Mouse (Mus musculus) spleen, adult 2 months (tissue): ENCODE measurements around the gene Ahcyl2. TPM values are rescaled to one million over a fixed set of nuclear protein-coding genes. Genes with fewer than 3 reads are reported as not detected.
A peak's percentile ranks its signal among the peaks of the same experiment; 100 is the strongest.

Source experiments
- DNase-seq, 2 experiments: peaks; one replicate each; pipeline versions ENCODE4 v3.0.0 to v3.0.0-alpha.2; 2012 to 2021; ENCODE audit warnings: low spot score in 2 of 2, low read depth in 1 of 2
- H3K27ac ChIP-seq: fragments of 200-500 bp; 2 replicates; pipeline ENCODE4 v1.5.1; 2012; ENCODE audit warnings: low read length, inconsistent platforms; ENCODE audit not compliant: insufficient read depth
- H3K27me3 ChIP-seq: fragments of 200-500 bp; 2 replicates; pipeline ENCODE4 v1.6.1; 2012; ENCODE audit warnings: mild to moderate bottlenecking, moderate library complexity, low read length, inconsistent platforms; ENCODE audit not compliant: control insufficient read depth, insufficient read depth
- H3K36me3 ChIP-seq: fragments of 200-500 bp; 2 replicates; pipeline ENCODE4 v1.6.1; 2012; ENCODE audit warnings: mild to moderate bottlenecking, low read length, inconsistent platforms; ENCODE audit not compliant: control insufficient read depth, insufficient read depth
- H3K4me1 ChIP-seq: fragments of 200-500 bp; 2 replicates; pipeline ENCODE4 v1.6.1; 2011; ENCODE audit warnings: inconsistent platforms; ENCODE audit not compliant: control insufficient read depth, insufficient read depth, insufficient read length
- H3K4me3 ChIP-seq: fragments of 200-500 bp; 2 replicates; pipeline ENCODE4 v1.5.1; 2011; ENCODE audit warnings: mild to moderate bottlenecking, inconsistent platforms; ENCODE audit not compliant: insufficient read depth, insufficient read length; ENCODE audit errors: extremely low read depth
- CTCF ChIP-seq: fragments of 200-500 bp; IDR thresholded peaks from 2 replicates; pipeline ENCODE4 v1.5.1; 2011; ENCODE audit warnings: mild to moderate bottlenecking, inconsistent platforms; ENCODE audit not compliant: insufficient read depth, insufficient read length, insufficient replicate concordance; ENCODE audit errors: extremely low read depth
- POLR2A ChIP-seq: fragments of 200-500 bp; IDR thresholded peaks from 2 replicates; pipeline ENCODE4 v1.6.1; 2011; ENCODE audit warnings: low read depth, low read length, inconsistent platforms
- WGBS: fragments of 180-500 bp; shearing (Covaris S2); methylation state at CpG from one replicate; pipeline ENCODE4 v1.1.7; 2018; 5-methylcytosine and 5-hydroxymethylcytosine counted together
- polyA plus RNA-seq: library from polyadenylated mRNA; depleted of rRNA; stranded (reverse); fragments of >200 nt; gene quantifications from 2 replicates; pipeline ENCODE4 v1.2.3, GENCODE M21; 2012

The Ahcyl2 gene
- polyA plus RNA-seq, 1 experiment: 9.4 TPM

DNA sequence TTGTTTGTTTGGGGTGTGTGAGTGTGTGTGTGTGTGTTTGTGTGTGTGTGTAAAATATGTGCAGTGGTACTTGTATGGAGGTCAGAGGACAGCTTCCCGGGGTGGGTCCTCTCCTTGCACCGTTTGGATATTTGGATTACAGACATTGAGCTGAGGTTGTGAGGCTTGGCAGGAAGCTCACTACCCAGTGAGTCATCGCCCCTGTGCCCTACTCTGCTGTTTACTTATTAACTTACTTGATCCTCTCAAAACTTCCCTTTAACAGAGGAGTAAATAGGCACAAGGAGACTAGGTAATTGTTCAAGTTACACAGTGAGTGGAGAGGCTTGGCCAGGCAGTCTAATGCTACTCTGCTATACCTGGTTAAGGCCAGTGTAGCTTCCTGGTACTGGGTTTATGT is 81.0 kb downstream of the Ahcyl2 start:
- Histone ChIP-seq H3K27me3 (no peaks in the 10 kb centered on the region), H3K4me1 (no peaks in the 10 kb centered on the region; the same call in 1 of the 2 replicates), H3K4me3 (no peak overlapping the region), H3K36me3 (no peaks in the 10 kb centered on the region), H3K27ac (no peak overlapping the region)
- TF ChIP-seq POLR2A: no peak
- no peak for TF ChIP-seq CTCF
- 55% methylated on average over 3 of the region's 3 CpGs for WGBS
- DNase-seq: no peak

DNA sequence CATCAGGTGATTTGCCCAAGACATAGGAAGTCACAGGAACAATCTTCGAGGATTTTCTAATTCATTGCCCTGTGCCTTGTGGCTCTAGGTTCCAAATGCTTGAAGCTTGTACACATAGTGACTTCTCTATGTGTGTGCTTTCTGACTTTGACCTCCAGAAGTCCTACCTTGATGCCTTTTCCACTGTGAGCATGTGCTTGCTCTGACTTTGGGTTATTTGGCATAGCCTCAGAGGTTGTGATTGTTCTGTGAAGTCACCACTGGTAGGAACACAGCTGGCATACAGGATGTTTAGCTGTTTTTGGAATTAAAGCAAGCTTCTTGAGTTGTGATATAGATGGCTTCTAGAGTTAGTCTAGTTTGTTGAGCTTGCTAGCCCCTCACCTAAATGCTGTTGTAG is 82.3 kb downstream of the Ahcyl2 start:
- TF ChIP-seq POLR2A (no peak), CTCF (no peak)
- H3K4me3 ChIP-seq: no peak overlapping the region
- H3K27me3 ChIP-seq: no peaks in the 10 kb centered on the region
- H3K36me3 ChIP-seq: no peaks in the 10 kb centered on the region
- no peak for DNase-seq
- no peak overlapping the region for H3K27ac ChIP-seq
- 83% methylated on average over 1 of the region's 1 CpGs for WGBS
- peaks cover 4% of the 10 kb centered on the region; the same call in 1 of the 2 replicates for H3K4me1 ChIP-seq

DNA sequence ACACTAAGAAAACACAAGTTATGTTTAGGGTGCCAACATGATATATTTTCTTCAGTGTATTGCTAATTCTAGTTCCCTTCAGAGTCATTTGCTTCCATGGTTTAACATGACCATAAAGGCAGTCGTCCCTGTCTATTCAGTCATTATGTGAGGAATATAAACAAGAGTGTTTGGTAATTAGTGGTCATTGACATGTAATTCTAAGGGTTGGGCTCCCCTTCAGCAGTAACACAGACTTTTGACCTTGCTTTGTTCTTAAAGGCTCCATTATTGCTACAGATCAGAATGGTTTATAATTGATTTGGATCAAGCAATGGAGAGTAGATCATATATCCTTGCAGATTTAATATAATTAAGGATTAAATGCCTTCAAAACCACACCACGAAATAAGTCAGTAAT is 82.9 kb downstream of the Ahcyl2 start:
- TF ChIP-seq POLR2A (no peak), CTCF (no peak)
- no peaks in the 10 kb centered on the region for H3K27me3 ChIP-seq
- no peak overlapping the region for H3K4me3 ChIP-seq
- DNase-seq: no peak
- no peaks in the 10 kb centered on the region for H3K36me3 ChIP-seq
- H3K4me1 ChIP-seq: peaks cover 4% of the 10 kb centered on the region; the same call in 1 of the 2 replicates
- WGBS: 84% methylated on average over 2 of the region's 2 CpGs
- H3K27ac ChIP-seq: no peak overlapping the region

DNA sequence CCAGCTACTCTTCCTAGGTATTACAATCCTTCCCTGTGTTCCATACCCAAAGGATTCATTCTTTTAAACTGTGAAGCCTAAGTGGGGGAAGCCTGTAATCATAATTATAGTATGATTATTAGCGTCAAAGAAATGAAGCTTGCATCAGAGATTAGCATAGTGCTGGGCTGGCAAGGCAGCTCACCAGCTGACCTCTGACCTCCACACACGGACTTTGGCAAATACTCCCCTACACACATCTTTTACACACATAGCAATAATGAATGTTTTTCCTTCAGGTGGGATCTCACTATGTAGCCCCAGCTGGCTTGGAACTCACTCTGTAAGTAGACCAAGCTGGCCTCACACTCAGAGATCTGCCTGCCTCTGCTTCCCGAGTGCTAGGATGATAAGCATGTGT is 84.1 kb downstream of the Ahcyl2 start:
- no peaks in the 10 kb centered on the region for H3K36me3 ChIP-seq
- TF ChIP-seq CTCF (no peak), POLR2A (no peak)
- no peaks in the 10 kb centered on the region for H3K27me3 ChIP-seq
- H3K4me3 ChIP-seq: no peak overlapping the region
- WGBS: 88% methylated on average over 3 of the region's 3 CpGs
- DNase-seq: no peak
- no peak overlapping the region for H3K27ac ChIP-seq
- peaks cover 4% of the 10 kb centered on the region; the same call in 1 of the 2 replicates for H3K4me1 ChIP-seq

DNA sequence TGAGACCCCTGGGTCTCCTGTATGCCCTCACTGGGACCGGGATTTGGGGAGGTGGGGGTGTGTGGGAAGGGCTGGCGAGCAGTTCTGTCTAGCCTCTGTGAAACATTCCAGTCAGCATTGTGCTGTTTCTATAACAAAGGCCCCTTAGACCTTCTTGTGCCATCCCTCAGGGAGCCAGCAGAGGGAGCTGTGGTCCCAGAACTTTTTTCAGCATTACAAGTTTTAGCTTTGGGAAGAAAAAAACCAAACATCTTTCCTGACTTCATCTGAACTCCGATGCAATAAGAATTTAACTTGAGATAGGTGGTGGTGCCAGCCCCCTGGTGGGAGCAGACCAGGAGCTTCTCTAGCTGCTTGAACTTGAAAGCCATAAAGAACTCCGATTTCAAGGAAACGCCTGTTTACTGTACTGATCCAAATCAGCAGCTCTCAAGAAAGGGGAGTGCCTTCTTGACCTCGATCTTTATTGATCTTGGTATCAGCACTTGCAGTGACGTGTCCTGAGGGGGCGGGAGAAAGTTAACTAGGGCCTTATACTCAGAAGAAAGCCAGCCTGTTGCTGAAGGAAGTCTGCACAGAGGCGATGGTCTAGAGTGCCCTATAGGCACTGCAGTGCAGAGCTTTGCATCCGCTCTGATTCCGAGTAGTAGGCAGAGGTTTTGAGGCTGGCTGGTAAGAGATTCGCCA is 85.5 kb downstream of the Ahcyl2 start:
- H3K36me3 ChIP-seq: no peaks in the 10 kb centered on the region

DNA sequence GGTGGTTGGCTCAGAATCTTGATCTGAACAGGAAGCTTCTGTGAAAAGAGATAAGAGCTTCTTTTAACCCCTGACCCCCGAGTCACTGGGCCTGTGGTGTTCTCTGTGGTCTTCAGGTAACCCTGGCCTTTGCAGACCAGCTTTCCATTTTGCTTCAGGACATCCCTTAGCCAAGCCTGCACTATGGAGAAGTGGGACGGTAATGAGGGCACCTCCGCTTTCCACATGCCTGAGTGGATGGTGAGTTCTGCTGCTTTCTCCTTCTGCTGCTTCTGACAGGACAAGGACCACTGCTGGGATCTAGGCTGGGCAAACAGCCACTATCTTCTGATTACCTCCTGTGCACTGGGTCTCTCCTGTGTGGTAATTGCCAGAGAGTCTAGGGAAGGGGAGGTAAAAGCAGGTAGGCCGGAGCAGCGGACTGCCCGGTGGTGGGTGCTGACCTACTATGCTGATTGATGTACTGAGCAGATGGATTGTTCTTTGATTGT is 86.1 kb downstream of the Ahcyl2 start:
- H3K36me3 ChIP-seq: no peaks in the 10 kb centered on the region
- TF ChIP-seq CTCF: no peak
- no peak for TF ChIP-seq POLR2A
- peak overlapping the region; percentile 54; the same call in 1 of the 2 replicates for H3K27ac ChIP-seq
- no peaks in the 10 kb centered on the region for H3K27me3 ChIP-seq
- no peak for DNase-seq
- H3K4me3 ChIP-seq: peak overlapping the region; percentile 5; the same call in 1 of the 2 replicates
- peaks cover 11% of the 10 kb centered on the region; the same call in 1 of the 2 replicates for H3K4me1 ChIP-seq
- 73% methylated on average over 6 of the region's 6 CpGs for WGBS

More for the DNA sequence above, 85.5 kb downstream of the Ahcyl2 start:
- Histone ChIP-seq H3K4me1 (peaks cover 8% of the 10 kb centered on the region; the same call in 1 of the 2 replicates), H3K27ac (peak overlapping the region; percentile 54), H3K27me3 (no peaks in the 10 kb centered on the region), H3K4me3 (peak overlapping the region; percentile 26)
- WGBS: 22% methylated on average over 12 of the region's 12 CpGs
- TF ChIP-seq CTCF: peak; percentile 66; the same call in 1 of the 2 replicates
- no peak for TF ChIP-seq POLR2A
- peak; percentile 49 to 68 for DNase-seq

DNA sequence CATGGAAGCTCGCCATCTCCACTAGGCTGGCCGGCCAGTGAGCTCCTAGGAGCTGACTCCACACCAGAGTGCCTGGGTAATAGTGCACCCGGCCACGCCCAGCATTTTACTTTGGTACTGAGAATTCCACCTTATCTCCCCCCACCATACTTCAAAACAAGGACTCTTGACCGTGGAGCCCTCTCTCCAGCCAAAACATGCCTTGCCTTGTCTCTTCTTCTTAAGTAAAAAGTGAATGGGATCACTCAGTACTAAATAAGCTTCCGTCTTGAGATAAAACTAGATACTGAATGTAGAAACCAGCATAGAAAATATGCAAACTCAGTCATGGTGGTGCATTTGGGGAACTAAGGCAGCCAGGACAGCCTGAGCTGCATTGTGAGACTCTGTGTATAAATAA is 90.8 kb downstream of the Ahcyl2 start:
- no peak overlapping the region for H3K4me3 ChIP-seq
- no peak for TF ChIP-seq CTCF
- TF ChIP-seq POLR2A: no peak
- no peaks in the 10 kb centered on the region for H3K36me3 ChIP-seq
- H3K27me3 ChIP-seq: no peaks in the 10 kb centered on the region
- peaks cover 11% of the 10 kb centered on the region; the same call in 1 of the 2 replicates for H3K4me1 ChIP-seq
- WGBS: 64% methylated on average over 6 of the region's 6 CpGs
- no peak for DNase-seq
- H3K27ac ChIP-seq: 0 out of 2 replicates have a peak overlapping the region, but pooled peaks have one; percentile 39
